ENCODE assay signal across 17 mouse cellular contexts in genomic region chr16:4922481-4922880, GRCm38 (mm10). TPM values are rescaled to one million over a fixed set of nuclear protein-coding genes. Genes with fewer than 3 reads are reported as not detected.
DNase-seq lines count a peak whose midpoint lies in the region; ATAC-seq lines count a peak whose summit lies in the region.
"Had no signal": no experiment of that assay in that cellular context is flagged by ENCODE, and none has a peak within 500 bp of the region (broad histone marks: within the 10 kb centered on the region; RNA-seq: fewer than 3 reads in every experiment).

No protein-coding gene starts in this region.

- ATAC-seq in frontal cortex, adult (ENCODE audit: low TSS enrichment) = peak; percentile 24; the same call in 1 of the 2 replicates
- ATAC-seq: forebrain, embryonic 13.5 days; forebrain, postnatal 0 days; hindbrain, embryonic 16.5 days had no signal

- DNase-seq in frontal cortex, postnatal 25 days (ENCODE audit: low spot score in 2 of 2) = no peak
- DNase-seq in CD8-positive naive resting alpha-beta T cell, adult 2 months (ENCODE audit: low read depth in 2 of 2, low spot score in 2 of 2) = peak; percentile 6 to 19
- DNase-seq in thymus, postnatal 0 days (ENCODE audit: low spot score) = peak; percentile 66
- DNase-seq in thymus, postnatal 36 days = peak; percentile 44 to 61
- DNase-seq in kidney, postnatal 10 days = no peak
- no peak for DNase-seq in spleen, adult 18-20 months
- DNase-seq: adrenal gland, postnatal 10 days; cerebellum, adult 11-12 months; cerebellum, adult 9-10 months; cerebellum, postnatal 25 days; forebrain, postnatal 0 days; heart, adult 18-20 months; heart, postnatal 10 days; heart, postnatal 4 days had no signal

RNA-seq across cellular contexts. Expression of gene Nudt16l1, which starts 16.1 kb away (rescaled TPM):
- polyA plus RNA-seq in thymus, postnatal 0 days (2015; fragmentation: Nextera tagmentation; extraction: Ambion mirVana) = 150 and 151 TPM in 2 replicates

RNA-seq across cellular contexts. Expression of gene Mgrn1, which starts 36.4 kb away (rescaled TPM):
- 31.1 and 31.7 TPM in 2 replicates for polyA plus RNA-seq in thymus, postnatal 0 days (2015; fragmentation: Nextera tagmentation; extraction: Ambion mirVana)

RNA-seq across cellular contexts. Expression of gene Anks3, which starts 41.5 kb away (rescaled TPM):
- 45.3 and 50.3 TPM in 2 replicates for polyA plus RNA-seq in thymus, postnatal 0 days (2015; fragmentation: Nextera tagmentation; extraction: Ambion mirVana)

RNA-seq across cellular contexts. Expression of gene Ubald1, which starts 42.4 kb away (rescaled TPM):
- polyA plus RNA-seq in thymus, postnatal 0 days (2015; fragmentation: Nextera tagmentation; extraction: Ambion mirVana) = 57.5 and 62.3 TPM in 2 replicates

Comparison
In these comparisons a context has a peak if more than half of its experiments do, and no peak if none do; other contexts are left out.
1. DNase-seq: peak in CD8-positive naive resting alpha-beta T cell, adult 2 months (2 of 2), thymus, postnatal 0 days (single experiment) and thymus, postnatal 36 days (2 of 2); none in frontal cortex, postnatal 25 days (0 of 2), kidney, postnatal 10 days (single experiment) and spleen, adult 18-20 months (0 of 2).